Mouse (Mus musculus): ENCODE measurements at regions not wholly inside any gene's neighbourhood (a gene's known extent, or its start where the extent isn't known, plus 50 kb on each side); places are given as distances from the start of the nearest gene placed in this dataset.

GRCm38 (mm10) chr10:38147421-38147820 is 674.2 kb downstream of the Rfpl4b start:
- DNase-seq = no peak
- intact Hi-C loops (cut with DNase I) = no loop called here

DNA sequence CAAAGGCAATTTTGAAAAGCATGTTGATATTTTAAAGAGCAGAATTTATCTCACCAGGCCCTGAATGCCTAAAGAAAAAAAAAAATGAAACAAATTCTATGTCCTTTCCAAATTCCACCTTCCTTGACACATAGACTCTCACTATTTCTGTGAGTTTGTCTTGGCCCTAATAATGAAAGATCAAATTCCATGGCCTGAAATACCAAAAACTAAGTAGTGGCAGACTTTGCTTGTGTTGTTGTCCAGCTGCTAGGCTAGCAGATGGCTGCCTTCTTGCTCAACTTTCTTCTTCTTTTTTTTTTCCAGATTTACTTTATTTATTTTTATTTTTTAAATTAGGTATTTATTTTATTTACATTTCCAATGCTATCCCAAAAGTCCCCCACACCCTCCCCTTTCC is 682.4 kb downstream of the Rfpl4b start:
- no peak for DNase-seq
- intact Hi-C loops (cut with DNase I) = no loop called here

DNA sequence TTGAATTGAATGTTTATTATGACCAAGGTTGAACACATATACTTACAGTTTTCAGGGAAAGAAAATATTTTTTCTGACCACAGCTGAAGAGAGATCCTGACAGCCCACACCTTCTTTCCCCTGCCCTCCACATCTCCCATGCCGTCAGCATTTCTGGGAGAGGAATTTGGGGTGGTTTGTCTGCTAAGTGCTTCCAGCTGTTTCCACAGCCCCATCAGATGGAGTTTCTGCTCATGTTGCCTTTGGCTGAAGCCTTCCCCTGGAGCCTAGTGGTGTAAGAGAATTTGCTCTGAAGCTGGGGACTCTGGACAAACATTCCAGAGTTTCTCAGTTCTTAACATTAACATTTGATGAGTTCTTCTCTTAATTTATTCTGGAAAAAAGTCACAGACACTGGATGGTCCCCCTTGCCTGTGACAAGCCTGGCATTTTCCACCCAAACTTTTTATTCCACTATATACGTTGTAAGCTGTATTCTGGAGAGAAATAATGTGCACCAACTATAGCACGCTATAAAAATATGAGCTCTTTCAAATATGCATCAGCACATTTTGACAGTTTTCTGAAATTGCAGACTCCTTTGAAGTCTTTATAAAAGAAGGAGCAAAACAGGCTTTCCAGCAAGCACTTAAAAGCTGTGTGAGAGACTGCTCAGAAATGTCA is 699.5 kb downstream of the Rfpl4b start:
- peak; percentile 50 to 55 for DNase-seq
- intact Hi-C loops (cut with DNase I) = no loop called here

DNA sequence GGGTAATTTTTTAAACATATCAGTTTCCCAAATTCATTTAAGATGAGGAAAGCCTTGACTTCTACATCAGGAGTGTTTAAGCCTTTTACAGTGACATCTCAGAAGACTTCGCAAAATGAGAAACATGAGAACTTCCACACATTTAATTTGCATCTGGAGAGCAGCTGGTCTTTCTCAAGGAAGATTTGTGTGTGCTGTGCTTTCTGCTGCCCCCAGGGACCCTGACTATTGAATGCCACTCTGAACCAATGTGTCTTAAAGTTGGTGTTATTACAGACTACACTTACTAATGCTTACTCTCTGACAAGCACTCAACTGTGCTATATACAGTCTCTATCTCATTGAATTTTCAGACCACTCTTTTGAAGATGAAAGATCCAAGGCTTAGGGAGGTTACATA is 703.0 kb downstream of the Rfpl4b start:
- no peak for DNase-seq
- intact Hi-C loops (cut with DNase I) = no loop called here

DNA sequence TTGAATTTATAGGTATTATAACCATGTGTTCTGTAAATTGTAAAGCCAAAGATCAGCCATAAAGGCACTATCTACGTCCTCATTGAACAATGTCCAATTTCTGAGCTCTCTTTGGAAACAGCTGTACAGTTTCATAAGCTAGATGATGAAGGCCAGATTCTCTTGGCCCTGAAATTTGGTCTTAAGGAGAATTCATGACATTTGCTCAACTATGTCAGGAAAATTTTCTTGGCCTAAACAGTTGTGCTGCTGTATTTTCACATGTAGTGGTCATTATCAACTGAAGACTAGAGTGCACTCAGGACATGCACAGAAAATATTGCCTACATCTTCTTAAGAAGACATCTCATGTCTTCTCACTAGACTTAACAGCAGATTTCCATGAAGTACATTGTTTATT is 705.1 kb downstream of the Rfpl4b start:
- intact Hi-C loops (cut with DNase I) = no loop called here

GRCm38 (mm10) chr10:38114194-38114593 is 707.4 kb downstream of the Rfpl4b start:
- DNase-seq = no peak
- intact Hi-C loops (cut with DNase I) = no loop called here

More for the DNA sequence above, 705.1 kb downstream of the Rfpl4b start:
- DNase-seq = no peak

DNA sequence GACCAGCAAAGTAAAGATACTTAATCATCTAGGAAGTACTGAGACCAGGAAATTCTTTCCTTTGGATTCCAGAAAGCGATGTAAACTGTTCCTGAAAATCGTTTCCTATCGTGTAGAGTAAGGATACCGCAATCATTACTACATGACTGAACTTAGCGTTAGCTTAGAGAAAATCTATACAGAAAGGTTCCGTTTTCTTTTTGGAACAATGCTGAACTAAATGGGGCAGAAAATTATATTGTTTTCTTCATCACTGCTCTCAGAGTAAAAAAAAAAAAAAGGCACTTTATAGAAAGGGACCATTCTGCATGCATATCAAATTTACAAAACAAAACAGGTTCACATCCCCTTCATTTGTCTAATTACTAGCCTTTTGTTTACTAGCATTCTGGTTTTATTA is 713.0 kb downstream of the Rfpl4b start:
- DNase-seq = no peak
- intact Hi-C loops (cut with DNase I) = loop anchor here (10.0 kb wide), 1 partner anchor 974 kb away; the partner anchor contains the start of gene Marcks

GRCm38 (mm10) chr10:38103570-38103969 is 718.0 kb downstream of the Rfpl4b start:
- no peak for DNase-seq
- intact Hi-C loops (cut with DNase I) = loop anchor here (10.0 kb wide), 1 partner anchor 969 kb away; the partner anchor contains the start of gene Marcks

GRCm38 (mm10) chr10:38078521-38078920 is 743.1 kb downstream of the Rfpl4b start:
- no peak for DNase-seq
- intact Hi-C loops (cut with DNase I) = no loop called here

DNA sequence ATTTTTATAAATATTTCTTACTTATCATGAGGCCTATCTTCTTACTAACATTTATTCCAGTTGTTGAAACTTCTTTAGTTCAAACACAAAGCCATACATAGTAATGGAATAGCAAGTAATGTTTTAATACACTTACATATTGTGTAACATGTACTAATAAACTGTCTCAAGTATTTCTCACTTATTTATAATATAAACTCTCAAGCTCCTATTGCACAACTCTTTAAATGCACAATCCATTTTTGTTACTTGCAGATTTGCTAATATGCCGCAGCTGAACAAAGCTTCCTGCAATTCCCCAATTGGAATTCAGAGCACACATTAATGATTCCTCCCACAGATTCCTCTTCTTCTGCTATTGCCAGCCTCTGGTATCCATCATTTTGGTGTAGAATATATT is 749.2 kb downstream of the Rfpl4b start:
- no peak for DNase-seq
- intact Hi-C loops (cut with DNase I) = no loop called here

- intact Hi-C loops (cut with DNase I) = no loop called here
Observed at GRCm38 (mm10) chr10:38059050-38059449, 762.5 kb downstream of the Rfpl4b start.

GRCm38 (mm10) chr10:38010452-38010851 is 811.1 kb downstream of the Rfpl4b start:
- intact Hi-C loops (cut with DNase I) = no loop called here
- no peak for DNase-seq

More at GRCm38 (mm10) chr10:38059050-38059449, 762.5 kb downstream of the Rfpl4b start:
- DNase-seq = no peak

DNA sequence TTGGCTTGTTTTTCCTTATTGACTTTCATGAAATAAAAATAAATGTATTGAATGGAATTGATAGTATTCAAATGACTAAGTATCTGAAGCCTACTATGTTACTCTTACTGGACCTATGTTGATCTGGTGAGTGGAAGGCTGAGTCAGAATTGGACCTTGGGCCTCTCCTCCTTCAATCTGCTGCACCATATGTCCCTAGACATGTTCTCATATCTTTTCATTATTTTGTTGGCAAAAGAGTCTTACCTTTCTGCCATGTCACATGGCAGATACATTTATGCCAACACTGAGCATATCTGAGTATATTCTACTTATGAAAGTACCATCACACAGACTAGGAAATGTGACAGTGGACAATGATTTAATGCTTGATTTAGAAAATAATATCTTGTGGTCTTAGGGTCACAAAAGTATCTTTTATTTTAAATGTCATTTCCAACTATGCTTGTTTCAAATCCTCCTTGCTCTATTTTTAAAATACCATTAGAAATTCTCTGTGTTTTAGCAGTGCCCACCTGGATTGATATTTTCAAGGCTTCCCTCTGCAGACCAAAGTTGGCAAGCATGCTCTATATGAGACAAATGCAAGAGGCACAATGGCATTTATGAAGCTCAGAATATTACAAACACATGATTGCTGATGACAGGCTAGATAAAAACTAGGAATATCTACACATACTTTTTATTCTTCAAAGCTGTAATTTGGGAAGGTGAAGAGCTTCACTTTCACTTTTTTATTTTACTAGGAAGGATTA is 825.7 kb downstream of the Rfpl4b start:
- no peak for DNase-seq
- intact Hi-C loops (cut with DNase I) = no loop called here

- DNase-seq = peak; percentile 46 to 55
- intact Hi-C loops (cut with DNase I) = no loop called here
Observed at GRCm38 (mm10) chr10:37988297-37989263, 833.0 kb downstream of the Rfpl4b start.

- intact Hi-C loops (cut with DNase I) = no loop called here
- DNase-seq = no peak
Observed at GRCm38 (mm10) chr10:37978899-37979539, 840.3 kb upstream of the Marcks start.

GRCm38 (mm10) chr10:37960051-37960450 is 821.3 kb upstream of the Marcks start:
- no peak for DNase-seq
- intact Hi-C loops (cut with DNase I) = no loop called here

DNA sequence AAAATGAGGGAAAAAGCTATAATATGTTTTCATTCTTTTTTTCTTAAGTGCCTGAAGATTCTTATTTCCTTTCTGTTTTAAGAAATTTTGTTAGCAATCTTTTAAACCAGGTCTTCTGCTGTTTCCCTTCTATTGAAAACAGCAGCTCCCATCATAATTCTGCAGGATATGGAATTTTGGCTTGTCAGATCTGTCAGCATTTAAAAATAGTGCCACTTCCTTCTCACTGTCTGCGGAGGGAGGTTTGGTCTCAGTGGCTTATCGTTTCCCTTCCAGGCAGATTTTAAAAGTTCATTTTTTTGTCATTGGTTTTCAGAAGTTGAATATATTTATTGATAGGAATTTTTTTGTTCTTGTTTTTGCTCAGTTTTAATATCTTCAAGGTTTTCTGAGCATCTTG is 776.1 kb upstream of the Marcks start:
- no peak for DNase-seq
- intact Hi-C loops (cut with DNase I) = no loop called here

DNA sequence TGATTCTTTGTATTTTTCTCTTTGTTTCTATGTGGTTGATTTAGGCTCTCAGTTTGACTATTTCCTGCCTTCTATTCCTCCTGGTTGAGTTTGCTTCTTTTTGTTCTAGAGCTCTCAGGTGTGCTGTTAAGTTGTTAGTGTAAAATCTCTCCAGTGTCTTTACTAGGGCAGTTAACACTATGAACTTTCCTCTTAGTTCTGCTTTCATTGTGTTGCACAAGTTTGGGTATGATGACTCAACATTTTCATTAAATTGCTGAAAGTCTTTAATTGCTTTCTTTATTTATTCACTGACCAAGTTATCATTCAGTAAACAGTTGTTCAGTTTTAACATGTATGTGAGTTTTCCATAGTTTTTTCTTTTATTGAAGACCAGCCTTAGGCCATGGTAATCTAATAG is 772.9 kb upstream of the Marcks start:
- DNase-seq = no peak
- intact Hi-C loops (cut with DNase I) = no loop called here

DNA sequence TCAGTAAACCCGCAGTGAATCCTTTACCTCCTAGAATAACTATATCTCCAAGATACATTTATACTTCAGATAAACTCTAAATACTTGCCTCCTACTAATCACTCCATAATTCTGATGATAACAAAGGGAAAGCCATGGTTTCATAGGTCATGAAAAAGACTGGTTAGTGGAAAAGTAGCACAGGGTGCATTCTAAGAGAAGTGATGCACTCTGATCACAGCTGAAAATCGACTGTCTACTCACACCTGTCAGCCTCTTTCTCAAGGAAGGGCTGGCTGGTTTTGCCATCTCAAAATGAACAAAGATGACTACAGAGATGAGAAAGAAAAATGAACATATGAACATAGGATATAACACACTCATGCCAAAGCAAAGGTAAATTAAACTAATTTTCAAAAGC is 769.6 kb upstream of the Marcks start:
- intact Hi-C loops (cut with DNase I) = no loop called here
- DNase-seq = no peak

- intact Hi-C loops (cut with DNase I) = no loop called here
- DNase-seq = no peak
Observed at GRCm38 (mm10) chr10:37907731-37908130, 769.0 kb upstream of the Marcks start.

DNA sequence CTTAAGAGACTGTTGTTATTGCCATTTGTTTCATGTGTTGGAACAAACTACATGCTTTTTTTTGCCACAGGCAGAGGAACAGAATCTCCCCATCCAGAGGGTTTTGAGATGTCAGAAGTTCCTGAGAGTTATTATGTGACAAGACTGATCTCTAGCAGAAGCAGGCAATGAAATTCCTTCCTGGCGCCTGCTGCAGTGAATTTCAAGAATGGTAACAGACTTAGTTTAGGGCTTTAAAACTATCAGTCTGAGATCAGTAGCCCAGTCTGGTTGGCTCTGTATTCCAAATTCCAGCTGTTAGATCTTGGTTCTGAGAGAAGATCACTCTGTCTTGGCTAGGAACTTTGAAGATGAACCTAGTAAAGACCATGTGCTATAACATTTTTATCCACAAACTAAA is 749.2 kb upstream of the Marcks start:
- intact Hi-C loops (cut with DNase I) = no loop called here
- no peak for DNase-seq
